Mouse (Mus musculus) lung, postnatal 0 days (tissue): ENCODE data around the gene Pnpla7.

ENCODE experiments used
- CTCF ChIP-seq: IDR thresholded peaks from 2 replicates; pipeline ENCODE4 v1.5.1; 2016; ENCODE audit warnings: antibody characterized with exemption, mild to moderate bottlenecking
- EP300 ChIP-seq: IDR thresholded peaks from 2 replicates; pipeline ENCODE4 v1.6.1; 2016; ENCODE audit warnings: antibody characterized with exemption, mild to moderate bottlenecking, control low read depth

GRCm38 (mm10) chr2:25025109-25025508 is 49.3 kb downstream of the Pnpla7 start:
- TF ChIP-seq CTCF (no peak), EP300 (no peak)
